Mouse (Mus musculus): ENCODE data around the gene Xpo1. TPM values are rescaled to one million over a fixed set of nuclear protein-coding genes. Genes with fewer than 3 reads are reported as not detected.

Gene Xpo1
- polyA plus RNA-seq, 1 experiment, result 77.8 TPM

DNA sequence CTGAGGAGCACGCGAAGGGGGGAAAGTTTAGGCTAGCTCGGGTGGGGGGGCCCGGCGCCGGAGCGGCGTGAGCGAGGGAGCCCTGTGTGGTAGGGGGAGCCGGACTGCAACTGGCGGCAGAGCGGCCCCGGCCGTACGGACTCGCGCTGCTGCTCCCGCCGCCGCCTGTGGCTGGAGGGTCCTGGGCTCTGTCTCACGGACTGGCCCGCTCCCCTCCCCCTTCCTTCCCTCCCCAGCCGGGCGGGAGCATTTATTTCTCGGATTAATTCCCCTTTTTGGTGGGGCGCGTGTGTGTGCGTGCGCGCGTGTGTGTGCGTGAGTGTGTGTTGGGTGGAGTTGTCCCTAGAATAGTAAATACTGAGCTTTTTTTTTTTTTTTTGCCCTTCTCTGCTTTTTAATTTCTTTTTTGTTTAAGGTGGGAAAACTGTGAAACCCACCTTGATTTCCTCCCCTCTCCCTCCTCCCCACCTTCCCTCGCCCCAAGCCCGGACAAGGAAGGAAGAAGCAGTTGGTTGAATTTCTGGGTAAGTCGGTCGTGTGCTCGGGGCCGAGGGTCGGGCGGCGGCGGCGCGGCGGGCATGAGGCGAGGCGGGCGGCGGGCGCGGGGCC is 457 bp downstream of the Xpo1 start:
- no peaks in the 10 kb centered on the region; the same call in 1 of the 2 replicates for H3K4me1 ChIP-seq (ENCODE audit: control insufficient read depth, insufficient read depth, low read length)
- H3K4me3 ChIP-seq (replicated peaks; ENCODE audit: control insufficient read depth, low read depth, low read length), result peak overlapping the region; percentile 70
- H3K27ac ChIP-seq (ENCODE audit: control insufficient read depth, insufficient read depth, low read depth, low read length, poor library complexity), result peak overlapping the region; percentile 89
- TF ChIP-seq CTCF (IDR thresholded peaks at IDR 0.05; ENCODE audit: control insufficient read depth, insufficient read depth, low read length), result no peak
- TF ChIP-seq POLR2A (IDR thresholded peaks at IDR 0.05; ENCODE audit: borderline replicate concordance, control insufficient read depth, low read depth, low read length), result no peak
- WGBS, result 1% methylated on average over 50 of the region's 51 CpGs

DNA sequence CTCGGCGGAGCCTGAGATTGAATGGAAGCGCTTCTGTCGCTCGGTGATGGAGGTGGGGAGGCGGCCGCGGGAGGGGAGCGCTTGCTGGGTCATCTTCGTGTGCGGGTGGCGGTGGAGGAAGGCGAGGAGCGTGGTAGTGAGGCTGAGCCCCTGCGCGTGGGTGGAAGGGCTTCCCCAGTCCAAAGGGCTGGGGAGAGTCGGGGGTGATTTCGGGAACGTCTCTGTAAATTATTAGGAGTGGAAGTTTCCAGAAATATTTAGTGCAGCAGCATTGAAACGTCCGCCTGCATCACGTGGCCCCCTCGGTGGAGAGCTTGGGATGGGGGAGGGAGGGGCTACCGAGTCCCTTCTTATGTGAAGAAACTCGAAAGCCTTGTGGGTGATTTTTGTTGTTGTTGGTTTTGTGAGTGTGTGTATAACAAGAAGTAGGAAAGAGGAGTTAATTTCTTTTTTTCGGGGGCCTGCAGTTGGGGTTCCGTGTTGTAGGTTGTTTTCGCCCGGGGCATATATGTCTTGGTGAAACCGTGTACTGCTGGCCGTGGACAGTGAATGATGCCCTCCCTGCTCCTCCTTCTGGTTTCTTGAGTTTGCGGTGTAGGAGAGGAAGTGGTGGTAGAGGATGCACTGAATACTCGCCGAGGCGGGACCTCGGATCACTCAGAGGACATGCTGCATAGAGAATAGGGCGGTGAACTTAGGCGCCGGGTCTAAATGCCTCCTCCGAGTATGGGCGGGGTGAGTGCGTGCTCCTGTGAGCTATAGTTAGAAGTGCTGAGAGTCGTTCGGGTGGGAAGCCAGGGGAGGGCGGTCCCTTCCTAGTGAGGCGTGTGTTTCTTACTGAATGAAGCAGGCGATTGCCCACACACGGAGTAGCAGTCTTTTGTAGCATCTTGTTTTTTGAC is 1.2 kb downstream of the Xpo1 start:
- peak overlapping the region; percentile 70 for H3K4me3 ChIP-seq (replicated peaks; ENCODE audit: control insufficient read depth, low read depth, low read length)
- TF ChIP-seq CTCF (IDR thresholded peaks at IDR 0.05; ENCODE audit: control insufficient read depth, insufficient read depth, low read length) (no peak), POLR2A (IDR thresholded peaks at IDR 0.05; ENCODE audit: borderline replicate concordance, control insufficient read depth, low read depth, low read length) (peak; percentile 41; the same call in 1 of the 2 replicates)
- peak overlapping the region; percentile 89 for H3K27ac ChIP-seq (ENCODE audit: control insufficient read depth, insufficient read depth, low read depth, low read length, poor library complexity)
- no peaks in the 10 kb centered on the region; the same call in 1 of the 2 replicates for H3K4me1 ChIP-seq (ENCODE audit: control insufficient read depth, insufficient read depth, low read length)
- WGBS, result under 1% methylated on average over 48 of the region's 48 CpGs

DNA sequence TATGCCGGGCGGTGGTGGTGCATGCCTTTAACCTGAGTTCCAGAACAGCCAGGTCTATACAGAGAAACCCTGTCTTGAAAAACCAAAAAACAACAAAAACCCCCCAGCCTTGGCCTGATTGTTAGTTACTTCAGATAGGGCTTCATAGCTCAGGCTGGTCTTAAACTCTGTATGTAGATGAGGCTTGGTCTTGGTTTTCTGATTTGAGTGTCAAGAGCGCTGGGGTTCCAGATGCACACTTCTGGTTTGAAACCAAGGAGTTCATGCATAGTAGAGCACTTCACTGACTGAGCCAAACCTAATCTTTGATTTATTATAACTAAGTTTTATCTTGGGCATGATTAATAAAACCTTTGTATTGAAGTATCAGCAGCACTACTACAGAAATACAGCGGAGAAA is 3.2 kb downstream of the Xpo1 start:
- H3K4me3 ChIP-seq (replicated peaks; ENCODE audit: control insufficient read depth, low read depth, low read length), result no peak overlapping the region
- WGBS, result 82% methylated on average over 4 of the region's 4 CpGs

DNA sequence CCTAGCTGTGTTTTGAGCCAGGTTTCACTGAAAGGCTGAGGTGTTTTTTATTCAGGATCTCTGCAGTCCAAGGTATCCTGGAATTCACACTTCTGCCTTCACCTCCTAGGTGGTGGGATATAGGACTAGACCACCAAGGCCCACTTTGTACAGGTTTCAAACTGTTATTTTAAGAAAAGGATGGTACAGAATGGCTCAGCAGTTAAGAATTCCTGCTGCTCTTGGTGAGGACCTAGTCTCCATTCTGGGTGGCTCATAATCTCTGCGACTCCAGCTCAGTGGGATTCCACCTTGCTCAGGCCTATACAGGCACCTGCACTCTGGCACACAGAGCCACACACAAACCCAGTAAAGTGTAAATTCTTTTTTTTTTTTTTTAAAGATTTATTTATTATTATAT is 3.6 kb downstream of the Xpo1 start:
- H3K4me3 ChIP-seq (replicated peaks; ENCODE audit: control insufficient read depth, low read depth, low read length), result no peak overlapping the region
- no peak overlapping the region for H3K27ac ChIP-seq (ENCODE audit: control insufficient read depth, insufficient read depth, low read depth, low read length, poor library complexity)
- no peak for TF ChIP-seq CTCF (IDR thresholded peaks at IDR 0.05; ENCODE audit: control insufficient read depth, insufficient read depth, low read length)
- no peak for TF ChIP-seq POLR2A (IDR thresholded peaks at IDR 0.05; ENCODE audit: borderline replicate concordance, control insufficient read depth, low read depth, low read length)
- H3K4me1 ChIP-seq (ENCODE audit: control insufficient read depth, insufficient read depth, low read length), result no peaks in the 10 kb centered on the region; the same call in 1 of the 2 replicates
- WGBS, result 78% methylated on average over 1 of the region's 1 CpGs

More for the DNA sequence above, 3.2 kb downstream of the Xpo1 start:
- no peak for TF ChIP-seq POLR2A (IDR thresholded peaks at IDR 0.05; ENCODE audit: borderline replicate concordance, control insufficient read depth, low read depth, low read length)
- no peak overlapping the region for H3K27ac ChIP-seq (ENCODE audit: control insufficient read depth, insufficient read depth, low read depth, low read length, poor library complexity)
- no peaks in the 10 kb centered on the region; the same call in 1 of the 2 replicates for H3K4me1 ChIP-seq (ENCODE audit: control insufficient read depth, insufficient read depth, low read length)

DNA sequence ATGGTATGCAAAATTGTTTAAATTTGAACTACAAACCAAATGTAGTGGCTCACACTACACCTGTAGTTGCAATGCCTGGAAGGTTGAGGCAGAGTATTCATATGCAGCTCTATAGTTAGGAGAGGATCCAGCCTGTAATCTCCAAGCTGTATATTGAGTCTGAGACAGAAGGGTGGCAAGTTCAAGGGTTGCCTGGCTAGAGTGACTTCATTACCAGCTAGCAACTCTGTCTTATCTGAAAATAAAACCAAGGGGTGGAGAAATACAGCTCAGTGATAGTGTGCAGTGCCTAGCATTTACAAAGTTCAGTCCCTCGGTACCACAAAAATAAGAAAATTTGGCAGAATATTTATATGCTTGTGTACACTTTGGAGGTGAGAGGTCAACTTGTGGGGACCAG is 4.3 kb downstream of the Xpo1 start:
- H3K27ac ChIP-seq (ENCODE audit: control insufficient read depth, insufficient read depth, low read depth, low read length, poor library complexity), result no peak overlapping the region
- no peak overlapping the region for H3K4me3 ChIP-seq (replicated peaks; ENCODE audit: control insufficient read depth, low read depth, low read length)
- TF ChIP-seq POLR2A (IDR thresholded peaks at IDR 0.05; ENCODE audit: borderline replicate concordance, control insufficient read depth, low read depth, low read length), result no peak
- TF ChIP-seq CTCF (IDR thresholded peaks at IDR 0.05; ENCODE audit: control insufficient read depth, insufficient read depth, low read length), result no peak
- H3K4me1 ChIP-seq (ENCODE audit: control insufficient read depth, insufficient read depth, low read length), result no peaks in the 10 kb centered on the region; the same call in 1 of the 2 replicates
- 55% methylated on average over 1 of the region's 1 CpGs for WGBS

DNA sequence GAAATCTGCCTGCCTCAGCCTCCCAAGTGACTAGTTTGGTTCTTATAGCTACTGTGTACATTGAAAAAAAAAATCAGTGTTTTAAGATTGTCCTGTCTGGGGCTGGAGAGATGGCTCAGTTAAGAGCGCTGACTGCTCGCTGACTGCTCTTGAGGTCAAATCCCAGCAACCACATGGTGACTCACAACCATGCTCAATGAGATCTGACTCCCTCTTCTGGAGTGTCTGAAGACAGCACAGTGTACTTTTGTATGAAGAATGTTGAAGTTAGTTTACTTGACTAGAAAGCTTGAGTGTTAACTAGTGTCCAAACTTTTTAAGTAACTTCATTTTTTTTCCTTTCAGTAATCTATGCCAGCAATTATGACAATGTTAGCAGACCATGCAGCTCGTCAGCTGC is 5.6 kb downstream of the Xpo1 start:
- 46% methylated on average over 3 of the region's 3 CpGs for WGBS
- TF ChIP-seq POLR2A (IDR thresholded peaks at IDR 0.05; ENCODE audit: borderline replicate concordance, control insufficient read depth, low read depth, low read length) (no peak), CTCF (IDR thresholded peaks at IDR 0.05; ENCODE audit: control insufficient read depth, insufficient read depth, low read length) (0 out of 2 replicates have a peak, but pooled peaks have one; percentile 6)
- no peaks in the 10 kb centered on the region; the same call in 1 of the 2 replicates for H3K4me1 ChIP-seq (ENCODE audit: control insufficient read depth, insufficient read depth, low read length)
- H3K4me3 ChIP-seq (replicated peaks; ENCODE audit: control insufficient read depth, low read depth, low read length), result no peak overlapping the region
- H3K27ac ChIP-seq (ENCODE audit: control insufficient read depth, insufficient read depth, low read depth, low read length, poor library complexity), result no peak overlapping the region

DNA sequence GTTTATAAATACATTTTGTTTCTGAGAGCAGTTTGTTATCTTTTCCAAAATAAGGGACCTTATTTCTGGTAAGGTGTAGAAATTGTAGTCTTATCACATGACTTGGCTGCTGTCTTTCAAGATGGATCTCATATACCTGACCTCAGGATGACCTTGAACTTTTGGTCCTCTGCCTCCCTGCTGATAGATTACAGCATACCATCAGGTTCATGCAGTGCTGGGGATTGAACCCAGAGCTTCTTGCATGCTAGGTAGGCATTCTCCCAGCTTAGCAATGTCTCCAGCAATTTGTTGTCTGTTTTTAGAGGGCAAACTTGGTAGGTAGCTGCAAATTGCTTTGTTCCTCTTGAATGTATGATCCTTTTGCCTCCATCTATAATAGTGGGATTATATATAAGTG is 9.1 kb downstream of the Xpo1 start:
- no peaks in the 10 kb centered on the region; the same call in 1 of the 2 replicates for H3K4me1 ChIP-seq (ENCODE audit: control insufficient read depth, insufficient read depth, low read length)
- TF ChIP-seq POLR2A (IDR thresholded peaks at IDR 0.05; ENCODE audit: borderline replicate concordance, control insufficient read depth, low read depth, low read length), result no peak
- TF ChIP-seq CTCF (IDR thresholded peaks at IDR 0.05; ENCODE audit: control insufficient read depth, insufficient read depth, low read length), result no peak
- H3K27ac ChIP-seq (ENCODE audit: control insufficient read depth, insufficient read depth, low read depth, low read length, poor library complexity), result no peak overlapping the region
- no peak overlapping the region for H3K4me3 ChIP-seq (replicated peaks; ENCODE audit: control insufficient read depth, low read depth, low read length)

All from bone marrow, adult 2 months (tissue).